Mouse (Mus musculus): ENCODE data around the gene Hoxd10.

Gene Hoxd10

DNA sequence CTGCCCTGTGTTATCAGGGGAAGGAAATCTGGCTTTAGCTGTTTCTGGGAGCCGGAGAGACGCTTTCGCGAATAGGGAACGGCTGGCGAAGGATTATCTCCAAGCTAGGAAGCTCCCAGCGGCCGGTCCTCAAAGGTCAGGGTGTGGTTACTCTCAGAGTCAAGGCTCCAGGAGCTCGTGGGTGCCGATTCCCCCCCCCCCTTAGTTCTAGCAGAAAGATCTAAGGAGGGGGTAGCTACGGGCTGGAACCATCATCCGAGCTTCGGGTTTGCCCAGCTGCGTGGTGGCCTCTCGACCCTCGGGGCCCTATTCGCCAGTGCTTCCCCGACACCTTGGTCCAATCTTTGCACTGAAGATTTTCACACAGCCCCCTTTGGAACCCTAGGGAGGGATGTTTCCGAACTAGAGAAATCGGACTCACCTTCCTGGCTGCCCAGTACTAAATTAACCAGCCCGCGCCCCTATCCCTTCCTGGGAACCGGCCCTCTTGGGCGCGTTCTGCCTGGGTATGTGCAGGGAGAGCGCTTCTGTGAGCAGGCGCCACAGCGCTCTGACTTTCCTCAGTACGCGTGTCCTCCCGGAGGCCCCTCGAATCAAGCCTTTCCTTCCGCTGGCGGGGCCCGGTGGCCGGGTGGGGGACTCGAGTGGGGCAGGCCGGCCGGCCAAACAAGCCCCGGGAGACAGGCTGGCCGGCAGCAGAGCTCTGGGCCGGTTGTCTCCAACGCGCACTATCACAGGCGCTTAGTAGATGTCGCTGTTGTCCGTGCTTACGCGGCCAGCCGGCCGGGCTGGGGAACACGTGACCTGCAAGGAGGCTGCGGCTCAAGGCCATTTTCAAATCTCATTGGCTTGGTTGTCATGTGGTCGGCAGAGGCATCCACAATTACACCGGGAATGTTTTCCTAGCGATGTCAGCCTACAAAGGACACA lies at the start of gene Hoxd10:
TSS of gene Hoxd10 (plus strand) at position 903 of the 930 bp plus-strand sequence.
- no peak for DNase-seq (ENCODE audit: low read depth)

DNA sequence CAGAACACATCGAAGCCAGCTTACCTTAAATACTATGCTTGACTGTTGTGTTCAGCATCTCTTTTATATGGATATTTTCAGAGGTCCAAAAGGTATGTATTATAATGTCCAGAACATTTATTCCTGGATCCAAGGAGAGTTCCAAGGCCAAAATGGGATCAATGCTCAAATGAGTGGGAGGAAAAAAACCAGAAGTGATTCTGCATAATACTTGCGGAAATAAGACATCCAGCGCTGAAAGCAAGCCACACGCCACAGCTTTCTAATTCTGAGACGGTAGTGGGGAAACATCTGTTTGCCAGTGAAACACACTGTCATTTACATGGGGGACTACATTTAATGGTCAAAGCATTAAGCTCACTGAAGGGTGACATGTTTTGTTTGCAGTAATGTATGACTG lies 49.3 kb upstream of the Hoxd10 start:
- no peak for DNase-seq (ENCODE audit: low read depth)

- no peak for DNase-seq (ENCODE audit: low read depth)
These were observed 46.1 kb upstream of the Hoxd10 start for GRCm38 (mm10) chr2:74645631-74646030.

DNA sequence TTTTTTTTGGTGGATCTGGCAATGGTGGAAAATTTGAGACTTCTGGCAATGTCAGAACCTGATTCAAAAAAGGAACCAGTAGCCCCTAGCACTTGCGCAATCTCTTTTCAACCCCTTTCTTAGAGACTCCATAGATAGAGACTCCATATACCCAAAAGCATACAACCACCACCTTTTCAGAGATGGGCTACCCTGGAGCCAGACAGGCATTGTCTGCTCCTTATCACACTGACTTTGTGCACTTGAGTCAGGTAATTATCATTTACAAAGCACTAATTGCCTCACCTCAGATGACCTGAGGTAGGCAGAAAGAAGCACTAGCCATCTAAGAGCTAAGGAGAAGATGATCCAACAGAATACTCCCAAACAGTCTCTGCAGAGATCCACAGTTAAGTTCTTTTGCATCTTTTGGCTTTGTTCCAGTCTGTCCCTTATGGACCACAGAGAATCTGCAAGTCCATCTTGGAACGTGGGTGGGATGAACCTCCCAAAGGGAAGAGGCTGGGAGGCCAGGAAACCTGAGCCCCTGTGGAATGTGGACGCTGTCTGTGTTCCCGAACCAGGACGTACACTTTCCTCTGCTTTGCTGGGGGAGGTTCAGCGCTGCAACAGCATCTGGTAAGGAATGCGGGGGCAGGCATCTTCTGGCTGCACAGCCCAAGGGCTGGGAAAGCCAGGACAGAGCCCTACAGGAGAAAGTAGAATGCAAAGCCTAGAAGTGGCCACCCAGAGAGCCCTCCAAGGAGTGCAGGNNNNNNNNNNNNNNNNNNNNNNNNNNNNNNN lies 44.5 kb upstream of the Hoxd10 start:
- no peak for DNase-seq (ENCODE audit: low read depth)

DNA sequence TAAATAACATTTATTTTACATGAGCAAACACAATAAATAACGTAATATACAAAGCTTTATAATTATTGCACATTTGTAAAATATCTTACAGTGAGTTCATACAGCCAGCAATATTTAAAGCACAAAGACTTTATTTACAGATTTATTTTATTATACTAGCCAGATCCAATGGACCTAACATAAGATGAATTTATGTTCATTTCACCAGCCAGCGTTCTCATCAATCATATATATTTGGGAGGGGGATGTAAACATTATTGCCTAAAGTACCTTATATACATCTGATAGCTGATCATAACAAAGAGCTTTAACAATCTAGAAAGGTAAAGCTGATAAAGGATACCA lies 38.8 kb upstream of the Hoxd10 start:
- no peak for DNase-seq (ENCODE audit: low read depth)

GRCm38 (mm10) chr2:74653781-74654535 lies 37.8 kb upstream of the Hoxd10 start:
- no peak for DNase-seq (ENCODE audit: low read depth)

DNA sequence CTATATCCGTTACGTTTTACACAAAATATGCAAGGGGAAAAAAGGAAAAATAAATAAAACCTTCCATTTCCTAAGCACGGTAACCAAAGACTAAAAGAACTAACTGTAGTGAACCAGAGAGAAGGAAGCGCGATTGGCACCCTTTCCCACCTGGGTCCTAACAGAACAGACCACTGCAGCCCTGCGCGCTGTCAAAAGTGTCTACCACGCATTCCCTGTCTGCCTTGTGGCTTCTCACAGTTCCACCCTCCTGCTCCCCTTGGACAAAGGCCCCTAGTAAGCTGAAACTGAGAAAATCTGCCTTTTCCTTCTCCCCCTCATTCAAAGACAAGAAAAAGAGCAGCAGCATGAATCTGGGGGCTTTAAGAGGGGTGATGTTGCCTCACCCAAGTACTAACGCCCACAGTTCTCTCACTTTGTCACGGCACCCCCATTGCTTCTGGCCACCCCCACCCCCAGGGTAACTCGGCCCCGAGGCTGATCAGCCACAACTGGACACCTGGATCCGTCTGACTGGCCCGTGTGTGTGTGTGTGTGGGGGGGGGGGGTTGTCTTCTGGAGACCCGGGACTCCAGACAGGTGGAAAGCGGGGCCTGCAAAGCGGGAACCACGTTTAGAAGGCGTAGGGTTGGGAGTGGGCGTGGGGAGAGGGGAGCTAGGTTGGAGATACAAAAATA lies 36.8 kb upstream of the Hoxd10 start:
- no peak for DNase-seq (ENCODE audit: low read depth)

DNA sequence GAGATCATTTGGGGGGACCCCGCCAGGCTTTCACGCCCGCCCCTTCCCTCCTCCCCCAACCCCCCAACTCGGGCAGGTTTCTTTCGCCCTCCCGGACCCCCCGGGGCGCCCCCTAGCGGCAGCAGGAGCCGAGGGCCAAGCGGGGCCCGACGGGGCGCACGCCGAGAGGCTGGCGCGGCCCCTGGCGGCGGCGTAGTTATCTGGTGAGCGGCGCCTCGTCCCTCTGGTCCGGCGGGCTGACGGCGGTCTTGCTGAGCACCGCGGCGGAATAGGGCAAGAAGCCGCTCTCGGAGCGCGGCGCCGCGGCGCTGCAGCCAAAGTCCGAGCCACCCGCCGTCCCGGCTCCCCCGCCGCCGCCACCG lies 36.3 kb upstream of the Hoxd10 start:
- no peak for DNase-seq (ENCODE audit: low read depth)

GRCm38 (mm10) chr2:74655821-74656631 lies 35.7 kb upstream of the Hoxd10 start:
- no peak for DNase-seq (ENCODE audit: low read depth)

DNA sequence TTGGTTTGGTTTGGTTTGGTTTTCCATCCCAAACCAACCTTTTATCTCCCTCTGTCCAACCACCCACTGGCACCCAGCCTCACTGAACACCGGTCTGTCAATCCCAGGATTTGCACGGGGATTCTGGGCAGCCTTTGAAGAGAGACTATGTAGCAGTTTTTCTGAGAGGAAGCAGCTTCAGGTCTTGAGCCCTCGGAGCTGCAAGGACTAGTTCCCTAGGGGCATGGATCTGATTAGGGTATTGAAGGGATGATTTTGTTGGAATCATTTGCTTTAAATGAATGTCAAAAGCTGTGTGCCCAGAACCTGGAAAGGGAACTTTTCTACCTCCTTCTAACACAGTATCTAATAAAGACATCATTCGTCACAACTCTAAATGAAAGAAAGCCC lies 35.1 kb upstream of the Hoxd10 start:
- DNase-seq (ENCODE audit: low read depth): no peak

DNA sequence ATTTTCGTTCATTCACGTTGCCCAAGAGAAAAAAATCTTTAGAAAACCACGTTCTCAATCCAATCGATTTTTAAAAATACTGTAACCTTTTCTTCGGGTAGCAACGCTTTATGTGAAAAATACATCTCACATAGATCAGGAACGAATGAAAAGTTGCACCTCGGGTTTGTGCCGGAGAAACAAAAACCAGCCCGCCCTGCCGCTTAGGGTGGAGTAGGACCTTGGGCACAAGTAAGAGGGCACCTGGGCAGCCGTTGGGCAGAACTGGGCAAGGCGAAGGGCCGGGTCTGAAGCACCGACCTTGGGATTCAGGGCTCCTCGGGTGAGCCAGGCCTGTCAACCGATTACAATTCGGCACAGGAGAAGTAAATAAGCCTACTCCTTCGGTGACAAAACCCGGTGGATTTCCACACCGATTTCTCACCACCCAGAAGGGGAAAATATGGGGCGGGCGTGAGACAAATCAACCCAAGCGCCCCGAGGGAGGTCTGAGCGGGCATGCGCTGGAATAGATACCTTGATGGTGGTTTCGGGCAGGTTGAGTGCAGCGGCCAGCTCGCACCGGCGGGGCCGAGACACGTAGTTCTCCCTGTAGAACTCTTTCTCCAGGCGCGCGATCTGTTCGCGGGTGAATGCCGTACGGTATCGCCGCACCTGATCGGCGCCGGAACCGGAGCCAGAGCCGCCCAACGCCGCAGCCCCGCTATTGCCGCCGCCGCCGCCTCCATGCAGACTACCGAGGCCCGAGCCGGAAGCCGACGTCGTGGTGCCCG lies 34.3 kb upstream of the Hoxd10 start:
- DNase-seq (ENCODE audit: low read depth): no peak

DNA sequence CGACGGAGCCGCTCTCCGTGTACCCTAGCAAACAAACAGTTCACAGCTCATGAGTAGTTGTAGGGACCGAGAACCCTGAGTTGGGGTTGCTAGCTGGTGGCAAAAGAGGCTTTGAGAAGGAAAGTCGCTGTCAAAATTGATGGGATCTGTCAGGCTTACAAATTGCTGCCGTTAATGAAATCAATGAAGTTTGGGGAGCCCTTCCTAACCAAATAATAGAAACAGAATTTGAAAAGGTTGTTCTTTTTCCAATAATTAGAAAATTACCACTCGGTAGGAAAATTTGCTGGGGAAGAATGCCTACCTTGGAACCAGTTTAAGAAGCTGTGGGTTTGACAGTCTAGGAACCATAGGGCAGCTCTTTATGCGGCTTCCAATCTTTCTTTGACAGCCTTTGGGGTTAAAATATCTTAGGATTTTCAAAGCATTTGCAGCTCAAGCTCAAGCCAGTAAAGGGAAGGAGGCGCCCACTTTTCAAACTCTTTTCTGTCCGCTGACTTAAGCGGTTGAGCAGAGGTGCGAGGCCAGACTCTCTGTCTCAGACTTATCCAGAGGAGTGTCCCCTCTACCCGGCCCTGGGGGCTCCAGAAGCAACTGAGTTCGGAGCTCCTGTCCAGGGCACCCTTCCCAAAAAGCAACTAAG lies 33.6 kb upstream of the Hoxd10 start:
- DNase-seq (ENCODE audit: low read depth): no peak

GRCm38 (mm10) chr2:74658667-74659371 lies 32.9 kb upstream of the Hoxd10 start:
- DNase-seq (ENCODE audit: low read depth): no peak

DNA sequence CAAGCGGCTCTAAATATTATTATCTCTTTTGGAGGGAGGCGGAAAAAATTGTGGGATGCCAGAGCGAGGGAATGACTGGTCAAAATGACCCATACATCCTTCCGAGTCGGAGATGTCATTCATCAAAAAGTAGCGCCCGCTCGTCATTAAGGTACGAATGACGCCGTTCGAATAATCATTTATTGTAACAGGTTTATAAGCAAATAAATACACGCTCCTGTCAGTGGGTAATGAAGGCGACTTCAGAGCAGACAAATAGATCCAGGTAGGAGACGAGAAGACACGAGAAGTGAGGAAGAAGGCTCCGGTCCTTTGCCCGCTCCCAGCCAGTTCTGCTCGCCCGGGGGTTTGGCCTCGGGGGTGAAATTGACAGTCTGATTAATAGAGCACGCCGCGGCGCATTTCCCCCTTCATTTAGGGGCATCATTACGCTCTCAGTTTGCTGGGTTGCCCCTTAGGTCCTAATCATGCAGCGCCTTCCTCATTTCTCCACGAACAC lies 32.2 kb upstream of the Hoxd10 start, which contains the start of gene Evx2:
TSS of gene Evx2 (minus strand) at position 51 of the 499 bp plus-strand sequence.
- no peak for DNase-seq (ENCODE audit: low read depth)

DNA sequence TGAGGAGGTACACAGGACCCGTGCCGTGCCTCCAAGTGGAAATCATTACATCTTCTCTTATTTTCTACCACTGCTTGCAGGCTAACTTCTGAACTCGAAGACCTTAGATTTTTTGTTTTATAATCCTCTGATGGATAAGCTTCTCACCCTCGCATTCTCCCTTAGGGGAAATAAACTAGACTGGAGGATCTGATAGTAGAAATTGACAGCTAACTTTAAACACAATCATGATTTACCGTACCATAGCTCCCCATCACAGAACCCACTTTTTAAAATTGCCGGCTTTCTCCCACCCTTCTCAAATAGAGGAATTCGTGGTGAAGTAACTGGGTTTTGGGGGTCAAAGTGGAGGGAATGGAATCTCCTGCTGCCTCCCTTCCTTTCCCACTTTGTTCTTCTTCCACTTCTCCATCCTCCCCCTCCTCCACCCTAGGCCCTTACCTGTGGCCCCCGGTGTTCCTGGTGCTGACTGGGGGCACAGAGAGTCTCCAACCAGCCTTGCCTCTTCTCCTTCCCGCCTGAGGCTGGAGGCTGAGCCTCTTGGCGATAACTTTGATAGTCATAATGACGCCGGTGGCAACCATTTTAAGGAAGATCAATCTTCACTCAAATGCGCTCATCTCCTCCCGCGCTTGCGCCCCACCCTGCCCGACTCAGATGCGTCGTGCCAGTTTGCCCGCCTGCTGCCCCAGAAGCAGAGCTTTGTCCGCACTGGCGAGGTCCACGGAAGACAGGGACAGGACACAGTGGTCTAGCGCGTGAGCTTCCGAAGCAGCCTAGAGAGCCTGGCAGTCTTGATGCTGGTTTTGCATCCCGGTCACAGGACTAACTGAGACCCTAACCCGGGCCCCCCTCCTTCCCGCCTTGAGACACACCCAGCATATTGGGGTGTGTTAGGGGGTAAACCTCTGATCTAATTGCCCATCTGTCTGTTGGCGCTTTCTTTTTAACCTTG lies 31.0 kb upstream of the Hoxd10 start:
- DNase-seq (ENCODE audit: low read depth): no peak

DNA sequence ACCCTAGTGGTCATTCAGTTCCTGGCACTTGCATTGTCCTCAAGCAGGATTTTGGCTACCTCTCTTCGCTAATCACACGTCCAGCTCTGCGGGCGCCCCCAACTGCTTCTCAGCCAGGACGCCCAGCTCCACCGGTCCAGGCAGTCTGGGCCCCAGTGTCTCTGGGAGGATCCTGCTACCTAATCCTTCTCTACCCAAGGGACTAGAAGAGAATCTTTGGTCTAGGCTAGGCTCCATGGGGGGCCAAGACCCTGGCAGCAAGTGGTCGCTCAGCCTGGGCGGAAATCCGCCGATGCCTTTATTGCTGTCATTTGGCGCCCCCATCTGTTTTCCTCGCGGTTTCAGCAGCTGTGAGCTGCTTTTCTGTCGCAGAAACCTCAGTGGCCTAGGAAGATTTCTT lies 30.0 kb upstream of the Hoxd10 start:
- DNase-seq (ENCODE audit: low read depth): no peak

DNA sequence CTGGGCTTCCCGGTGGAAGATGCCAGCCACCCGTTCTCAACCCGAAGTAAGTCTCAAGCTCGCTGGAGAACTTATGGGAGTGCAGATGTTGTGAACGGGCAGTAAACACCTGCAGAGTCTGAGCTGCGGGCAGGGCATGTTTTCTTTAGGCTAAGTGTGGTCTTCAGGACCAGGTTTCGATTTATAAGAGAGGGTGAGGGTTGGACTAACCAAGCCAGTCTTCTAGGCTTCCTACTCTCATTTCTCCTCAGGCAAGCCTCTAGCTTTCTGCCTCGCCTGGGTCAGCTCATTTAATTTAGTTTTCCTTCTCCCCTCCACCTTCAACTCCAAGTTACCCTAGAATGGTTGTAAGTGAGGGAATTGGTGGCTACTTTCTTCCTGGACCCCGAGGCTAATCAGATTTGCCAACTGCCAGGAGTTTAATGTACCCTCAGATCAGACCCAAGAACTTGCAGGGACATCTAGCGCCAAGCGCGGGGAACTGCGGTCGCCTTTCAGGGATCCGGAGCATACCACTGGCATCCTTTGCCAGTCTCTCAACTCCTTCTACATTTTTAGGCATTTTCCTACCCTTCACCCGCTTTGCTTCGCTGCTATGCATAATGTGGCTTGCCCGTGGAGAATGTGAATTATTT lies 28.3 kb upstream of the Hoxd10 start:
- DNase-seq (ENCODE audit: low read depth): no peak

All from fibroblast of lung, adult 2 months (primary cell).